Mouse (Mus musculus): ENCODE measurements around the gene Hist1h2ap. TPM values are rescaled to one million over a fixed set of nuclear protein-coding genes. Genes with fewer than 3 reads are reported as not detected.
"Not testable (repeated sequence)": the region's sequence is repeated elsewhere in the genome, so short reads cannot be mapped to it uniquely, and the experiment has no call there.

The Hist1h2ap gene
- polyA plus RNA-seq, 1 experiment from 2014 or later: 5,942 TPM

- H3K9ac ChIP-seq (replicated peaks; ENCODE audit: low read length): peak overlapping the region; percentile 2
- no peaks in the 10 kb centered on the region for H3K27me3 ChIP-seq (ENCODE audit: control insufficient read depth, insufficient read depth, low read length)
- H3K4me1 ChIP-seq (ENCODE audit: control insufficient read depth, insufficient read depth, low read length): no peaks in the 10 kb centered on the region
- H3K4me2 ChIP-seq (ENCODE audit: low read depth, low read length): peak overlapping the region; percentile 10
- H3K9me3 ChIP-seq (replicated peaks; ENCODE audit: control insufficient read depth, low read length): no peaks in the 10 kb centered on the region
- WGBS: 8% methylated on average over 17 of the region's 18 CpGs
- H3K4me3 ChIP-seq (ENCODE audit: low read depth, low read length): no peak overlapping the region
- H3K27ac ChIP-seq (replicated peaks; ENCODE audit: low read depth, low read length): peak overlapping the region; percentile 31
- no peaks in the 10 kb centered on the region for H3K36me3 ChIP-seq (replicated peaks; ENCODE audit: control insufficient read depth, insufficient read depth, low read depth, low read length)
- ATAC-seq (replicated peaks; ENCODE audit: insufficient number of reproducible peaks, low FRiP score, low TSS enrichment, low read depth): no peak
- peak; percentile 26 for DNase-seq (ENCODE audit: low spot score)
Observed at GRCm38 (mm10) chr13:21790601-21791283, 42.6 kb downstream of the Hist1h2ap start.

DNA sequence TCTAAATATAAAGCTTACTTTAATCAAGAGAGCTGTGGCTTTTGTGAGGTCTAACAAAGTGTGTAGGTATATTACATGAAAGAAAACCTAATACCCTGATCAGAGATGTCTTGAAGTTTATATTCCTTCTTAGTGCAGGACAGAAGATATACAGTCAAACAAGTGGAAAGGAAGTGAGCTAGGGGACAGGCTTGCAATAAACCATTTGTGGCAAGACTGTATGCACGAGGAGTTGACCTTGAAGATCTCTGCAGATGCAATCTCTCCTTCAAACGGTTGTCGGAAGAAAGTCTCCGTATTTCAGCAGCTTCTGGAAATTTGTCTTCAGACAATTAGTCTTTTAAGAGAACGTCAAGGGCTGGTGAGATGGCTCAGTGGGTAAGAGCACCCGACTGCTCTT, 43.4 kb downstream of the Hist1h2ap start:
- H3K27me3 ChIP-seq (ENCODE audit: control insufficient read depth, insufficient read depth, low read length): no peaks in the 10 kb centered on the region
- DNase-seq (ENCODE audit: low spot score) (no peak), ATAC-seq (replicated peaks; ENCODE audit: insufficient number of reproducible peaks, low FRiP score, low TSS enrichment, low read depth) (no peak)
- 65% methylated on average over 6 of the region's 6 CpGs for WGBS
- no peaks in the 10 kb centered on the region for H3K9me3 ChIP-seq (replicated peaks; ENCODE audit: control insufficient read depth, low read length)
- H3K27ac ChIP-seq (replicated peaks; ENCODE audit: low read depth, low read length): no peak overlapping the region
- no peak overlapping the region for H3K9ac ChIP-seq (replicated peaks; ENCODE audit: low read length)
- no peak overlapping the region for H3K4me3 ChIP-seq (ENCODE audit: low read depth, low read length)
- no peaks in the 10 kb centered on the region for H3K4me1 ChIP-seq (ENCODE audit: control insufficient read depth, insufficient read depth, low read length)
- H3K36me3 ChIP-seq (replicated peaks; ENCODE audit: control insufficient read depth, insufficient read depth, low read depth, low read length): no peaks in the 10 kb centered on the region
- H3K4me2 ChIP-seq (ENCODE audit: low read depth, low read length): no peak overlapping the region

DNA sequence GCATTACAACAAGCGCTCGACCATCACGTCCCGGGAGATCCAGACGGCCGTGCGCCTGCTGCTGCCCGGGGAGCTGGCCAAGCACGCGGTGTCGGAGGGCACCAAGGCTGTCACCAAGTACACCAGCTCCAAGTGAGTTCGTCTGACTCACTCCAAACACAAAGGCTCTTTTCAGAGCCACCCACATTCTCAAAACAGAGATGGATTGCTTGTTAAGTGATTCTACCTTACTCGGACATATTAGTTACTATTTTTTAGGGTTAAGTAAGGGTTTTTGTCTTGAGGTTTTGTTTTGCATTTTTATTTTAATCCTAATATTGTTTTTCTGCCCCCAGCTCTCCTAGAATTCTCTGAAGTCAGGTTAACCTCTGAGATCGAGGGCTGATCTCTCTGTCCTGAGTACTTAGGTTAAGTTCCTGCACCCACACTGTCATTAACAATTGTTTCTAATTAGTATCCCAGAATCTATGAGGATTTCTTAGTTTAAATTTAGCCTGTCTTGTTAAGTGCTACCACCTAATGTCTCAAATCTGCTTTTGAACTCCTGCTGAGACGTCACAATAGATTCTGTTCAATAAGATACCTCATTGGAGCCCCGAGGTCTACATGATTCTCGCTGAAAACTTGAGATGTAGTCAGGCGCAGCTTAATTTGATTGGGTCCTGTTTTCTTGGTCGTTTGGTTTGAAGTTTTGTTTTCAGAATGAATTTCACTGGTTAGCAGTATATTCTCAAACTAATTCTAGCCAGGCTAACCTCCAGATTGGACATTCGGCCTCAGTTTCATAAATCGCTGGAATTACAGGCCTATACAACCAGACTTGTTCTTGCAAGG, 45.3 kb downstream of the Hist1h2ap start:
- Histone ChIP-seq H3K9ac (replicated peaks; ENCODE audit: low read length) (peak overlapping the region; percentile 55), H3K4me1 (ENCODE audit: control insufficient read depth, insufficient read depth, low read length) (no peaks in the 10 kb centered on the region), H3K9me3 (replicated peaks; ENCODE audit: control insufficient read depth, low read length) (no peaks in the 10 kb centered on the region), H3K4me3 (ENCODE audit: low read depth, low read length) (peak overlapping the region; percentile 21), H3K36me3 (replicated peaks; ENCODE audit: control insufficient read depth, insufficient read depth, low read depth, low read length) (no peaks in the 10 kb centered on the region), H3K27ac (replicated peaks; ENCODE audit: low read depth, low read length) (peak overlapping the region; percentile 85), H3K4me2 (ENCODE audit: low read depth, low read length) (peak overlapping the region; percentile 28), H3K27me3 (ENCODE audit: control insufficient read depth, insufficient read depth, low read length) (no peaks in the 10 kb centered on the region)
- DNase-seq (ENCODE audit: low spot score) (peak; percentile 64), ATAC-seq (replicated peaks; ENCODE audit: insufficient number of reproducible peaks, low FRiP score, low TSS enrichment, low read depth) (no peak)
- 16% methylated on average over 13 of the region's 21 CpGs for WGBS

DNA sequence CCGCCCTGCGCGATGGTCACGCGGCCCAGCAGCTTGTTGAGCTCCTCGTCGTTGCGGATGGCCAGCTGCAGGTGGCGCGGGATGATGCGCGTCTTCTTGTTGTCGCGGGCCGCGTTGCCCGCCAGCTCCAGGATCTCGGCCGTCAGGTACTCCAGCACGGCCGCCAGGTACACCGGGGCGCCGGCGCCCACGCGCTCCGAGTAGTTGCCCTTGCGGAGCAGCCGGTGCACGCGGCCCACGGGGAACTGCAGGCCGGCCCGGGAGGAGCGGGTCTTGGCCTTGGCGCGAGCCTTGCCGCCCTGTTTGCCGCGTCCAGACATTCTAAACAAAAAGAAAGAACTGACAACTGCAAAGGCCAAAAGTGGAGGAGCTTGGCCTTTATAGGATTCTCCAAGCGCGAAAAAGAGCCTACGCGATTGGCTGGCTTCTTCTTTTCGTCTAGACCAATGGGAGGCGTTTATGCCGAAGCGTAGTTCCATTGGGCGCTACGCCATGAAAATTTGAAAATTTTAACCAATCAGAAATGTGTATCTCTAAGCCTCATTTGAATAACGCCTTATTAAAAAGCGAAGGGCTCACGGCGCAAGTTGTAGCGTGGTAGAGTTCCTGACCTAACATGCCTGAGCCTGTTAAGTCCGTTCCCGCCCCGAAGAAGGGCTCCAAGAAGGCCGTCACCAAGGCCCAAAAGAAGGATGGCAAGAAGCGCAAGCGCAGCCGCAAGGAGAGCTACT, 46.2 kb downstream of the Hist1h2ap start, which contains the start of the genes Hist1h2an and Hist1h2bp:
Gene Hist1h2an (minus strand): TSS at position 320 of the 731 bp plus-strand sequence.
Gene Hist1h2bp (plus strand): TSS at position 563 of the 731 bp plus-strand sequence.
- DNase-seq (ENCODE audit: low spot score): peak; percentile 98
- ATAC-seq (replicated peaks; ENCODE audit: insufficient number of reproducible peaks, low FRiP score, low TSS enrichment, low read depth): peak; percentile 93
- Histone ChIP-seq H3K4me2 (ENCODE audit: low read depth, low read length) (peak within 1 kb of the TSS; percentile 47), H3K27ac (replicated peaks; ENCODE audit: low read depth, low read length) (peak within 1 kb of the TSS; percentile 86), H3K4me3 (ENCODE audit: low read depth, low read length) (peak within 1 kb of the TSS; percentile 36), H3K9ac (replicated peaks; ENCODE audit: low read length) (peak within 1 kb of the TSS; percentile 62)
- H3K36me3 ChIP-seq (replicated peaks; ENCODE audit: control insufficient read depth, insufficient read depth, low read depth, low read length); H3K4me1 ChIP-seq (ENCODE audit: control insufficient read depth, insufficient read depth, low read length); H3K9me3 ChIP-seq (replicated peaks; ENCODE audit: control insufficient read depth, low read length); H3K27me3 ChIP-seq (ENCODE audit: control insufficient read depth, insufficient read depth, low read length): not testable (repeated sequence)
- WGBS: under 1% methylated on average over 35 of the region's 63 CpGs

GRCm38 (mm10) chr13:21786189-21786898, 47.0 kb downstream of the Hist1h2ap start:
- H3K36me3 ChIP-seq (replicated peaks; ENCODE audit: control insufficient read depth, insufficient read depth, low read depth, low read length): no peaks in the 10 kb centered on the region
- ATAC-seq (replicated peaks; ENCODE audit: insufficient number of reproducible peaks, low FRiP score, low TSS enrichment, low read depth): no peak
- H3K9me3 ChIP-seq (replicated peaks; ENCODE audit: control insufficient read depth, low read length): no peaks in the 10 kb centered on the region
- DNase-seq (ENCODE audit: low spot score): peak; percentile 70
- no peaks in the 10 kb centered on the region for H3K27me3 ChIP-seq (ENCODE audit: control insufficient read depth, insufficient read depth, low read length)
- H3K4me1 ChIP-seq (ENCODE audit: control insufficient read depth, insufficient read depth, low read length): no peaks in the 10 kb centered on the region
- peak overlapping the region; percentile 36 for H3K4me3 ChIP-seq (ENCODE audit: low read depth, low read length)
- H3K9ac ChIP-seq (replicated peaks; ENCODE audit: low read length): peak overlapping the region; percentile 62
- 5% methylated on average over 8 of the region's 8 CpGs for WGBS
- peak overlapping the region; percentile 86 for H3K27ac ChIP-seq (replicated peaks; ENCODE audit: low read depth, low read length)
- H3K4me2 ChIP-seq (ENCODE audit: low read depth, low read length): peak overlapping the region; percentile 47

DNA sequence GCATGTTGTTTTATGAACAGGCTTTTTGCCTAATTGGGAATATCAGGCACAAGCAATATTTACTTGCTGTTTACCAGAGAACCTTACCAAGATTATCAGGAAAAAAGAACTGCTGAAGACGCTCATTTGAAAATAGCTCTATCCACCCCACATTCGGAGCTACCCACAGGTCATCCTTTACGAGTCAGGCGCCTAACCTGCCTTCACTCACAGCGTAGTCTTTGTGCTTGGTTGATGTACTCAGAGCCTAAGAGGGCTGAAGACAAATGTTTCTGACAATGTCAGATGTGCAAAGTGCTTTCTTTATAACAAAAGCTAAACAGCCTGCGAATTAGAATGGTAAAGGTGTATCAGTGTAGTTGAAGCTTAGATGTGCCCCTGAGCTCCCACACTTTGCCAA, 49.0 kb downstream of the Hist1h2ap start:
- Histone ChIP-seq H3K9ac (replicated peaks; ENCODE audit: low read length) (peak overlapping the region; percentile 60), H3K4me3 (ENCODE audit: low read depth, low read length) (no peak overlapping the region)
- peak; percentile 32 for DNase-seq (ENCODE audit: low spot score)

GRCm38 (mm10) chr13:21783734-21784161, 49.6 kb downstream of the Hist1h2ap start:
- peak overlapping the region; percentile 25 for H3K4me3 ChIP-seq (ENCODE audit: low read depth, low read length)
- no peaks in the 10 kb centered on the region for H3K36me3 ChIP-seq (replicated peaks; ENCODE audit: control insufficient read depth, insufficient read depth, low read depth, low read length)
- H3K9me3 ChIP-seq (replicated peaks; ENCODE audit: control insufficient read depth, low read length): no peaks in the 10 kb centered on the region
- H3K9ac ChIP-seq (replicated peaks; ENCODE audit: low read length): peak overlapping the region; percentile 60
- peak overlapping the region; percentile 42 for H3K4me2 ChIP-seq (ENCODE audit: low read depth, low read length)
- peak overlapping the region; percentile 88 for H3K27ac ChIP-seq (replicated peaks; ENCODE audit: low read depth, low read length)
- ATAC-seq (replicated peaks; ENCODE audit: insufficient number of reproducible peaks, low FRiP score, low TSS enrichment, low read depth): no peak
- no peaks in the 10 kb centered on the region for H3K4me1 ChIP-seq (ENCODE audit: control insufficient read depth, insufficient read depth, low read length)
- peak; percentile 78 for DNase-seq (ENCODE audit: low spot score)
- H3K27me3 ChIP-seq (ENCODE audit: control insufficient read depth, insufficient read depth, low read length): no peaks in the 10 kb centered on the region
- 2% methylated on average over 9 of the region's 9 CpGs for WGBS

More for the DNA sequence above, 49.0 kb downstream of the Hist1h2ap start:
- H3K27ac ChIP-seq (replicated peaks; ENCODE audit: low read depth, low read length): peak overlapping the region; percentile 88
- 30% methylated on average over 6 of the region's 6 CpGs for WGBS
- ATAC-seq (replicated peaks; ENCODE audit: insufficient number of reproducible peaks, low FRiP score, low TSS enrichment, low read depth): no peak
- no peak overlapping the region; the same call in 1 of the 2 replicates for H3K4me2 ChIP-seq (ENCODE audit: low read depth, low read length)
- no peaks in the 10 kb centered on the region for H3K9me3 ChIP-seq (replicated peaks; ENCODE audit: control insufficient read depth, low read length)
- no peaks in the 10 kb centered on the region for H3K4me1 ChIP-seq (ENCODE audit: control insufficient read depth, insufficient read depth, low read length)
- no peaks in the 10 kb centered on the region for H3K27me3 ChIP-seq (ENCODE audit: control insufficient read depth, insufficient read depth, low read length)
- H3K36me3 ChIP-seq (replicated peaks; ENCODE audit: control insufficient read depth, insufficient read depth, low read depth, low read length): no peaks in the 10 kb centered on the region
